Mouse (Mus musculus) MEL (cell line): ENCODE results near the gene Cpeb4. TPM values are rescaled to one million over a fixed set of nuclear protein-coding genes. Genes with fewer than 3 reads are reported as not detected.

Source experiments
- DNase-seq: peaks from one replicate; pipeline ENCODE4 v3.0.0; 2011; ENCODE audit warnings: low read depth, low spot score
- H3K27ac ChIP-seq: 2 replicates; pipeline ENCODE4 v1.5.1; 2012; ENCODE audit warnings: low read depth, mild to moderate bottlenecking, control low read depth, low read length, moderate library complexity; ENCODE audit not compliant: control insufficient read depth
- H3K27me3 ChIP-seq, 2 experiments: fragments of 150-350 bp in 1 of 2; sonication (generic) in 1 of 2; 2 replicates each; pipeline ENCODE4 v1.6.1; 2012; ENCODE audit warnings: low read length in 2 of 2, mild to moderate bottlenecking in 2 of 2, improper control_type of control experiment in 1 of 2, moderate library complexity in 1 of 2; ENCODE audit not compliant: insufficient read depth in 2 of 2, control insufficient read depth in 1 of 2
- H3K36me3 ChIP-seq, 2 experiments: 2 replicates each; pipeline ENCODE4 v1.6.1; 2012 to 2014; ENCODE audit warnings: low read length in 2 of 2, improper control_type of control experiment in 1 of 2, inconsistent platforms in 1 of 2, mild to moderate bottlenecking in 1 of 2; ENCODE audit not compliant: insufficient read depth in 2 of 2, control insufficient read depth in 1 of 2
- H3K4me1 ChIP-seq, 2 experiments: fragments of 150-350 bp in 1 of 2; sonication (generic) in 1 of 2; 2 replicates each; pipeline ENCODE4 v1.6.1; 2012; ENCODE audit warnings: low read length in 2 of 2, improper control_type of control experiment in 1 of 2, mild to moderate bottlenecking in 1 of 2; ENCODE audit not compliant: insufficient read depth in 2 of 2, control insufficient read depth in 1 of 2
- H3K4me3 ChIP-seq, 2 experiments: fragments of 150-350 bp in 1 of 2; sonication (generic) in 1 of 2; 2 replicates each; pipeline ENCODE4 v1.5.1; 2012; ENCODE audit warnings: low read depth in 2 of 2, low read length in 2 of 2, mild to moderate bottlenecking in 2 of 2, moderate library complexity in 2 of 2, control low read depth in 1 of 2, improper control_type of control experiment in 1 of 2; ENCODE audit not compliant: control insufficient read depth in 1 of 2, insufficient read depth in 1 of 2
- H3K79me2 ChIP-seq: 2 replicates; pipeline ENCODE4 v1.6.1; 2012; ENCODE audit warnings: mild to moderate bottlenecking, low read length, moderate library complexity; ENCODE audit not compliant: control insufficient read depth, poor library complexity, insufficient read depth
- H3K9ac ChIP-seq: 2 replicates; pipeline ENCODE4 v1.6.1; 2012; ENCODE audit warnings: low read depth, mild to moderate bottlenecking, control low read depth, low read length, moderate library complexity; ENCODE audit not compliant: control insufficient read depth, poor library complexity, severe bottlenecking
- H3K9me3 ChIP-seq: fragments of 150-350 bp; sonication (generic); replicated peaks from 2 replicates; pipeline ENCODE4 v1.6.1; 2012; ENCODE audit warnings: mild to moderate bottlenecking, low read length, improper control_type of control experiment, moderate library complexity; ENCODE audit not compliant: insufficient read depth
- CHD2 ChIP-seq: IDR thresholded peaks from 2 replicates; pipeline ENCODE4 v1.6.1; 2011; ENCODE audit warnings: low read length, improper control_type of control experiment
- CTCF ChIP-seq, 3 experiments: IDR thresholded peaks in 2 of 3; conservative IDR thresholded peaks in 1 of 3; 2 replicates each; pipeline ENCODE4 v1.5.1; 2011 to 2012; ENCODE audit warnings: low read length in 3 of 3, low read depth in 2 of 3, mild to moderate bottlenecking in 2 of 3, improper control_type of control experiment in 1 of 3, inconsistent platforms in 1 of 3, mixed read lengths in 1 of 3, moderate library complexity in 1 of 3; ENCODE audit not compliant: control insufficient read depth in 1 of 3, insufficient read depth in 1 of 3, poor library complexity in 1 of 3, severe bottlenecking in 1 of 3
- E2F4 ChIP-seq: IDR thresholded peaks from 2 replicates; pipeline ENCODE4 v1.6.1; 2011; ENCODE audit warnings: low read depth, low read length, improper control_type of control experiment, borderline replicate concordance
- ELF1 ChIP-seq: IDR thresholded peaks from 2 replicates; pipeline ENCODE4 v1.6.1; 2014; ENCODE audit warnings: low read depth, mild to moderate bottlenecking, inconsistent platforms, low read length, improper control_type of control experiment, moderate library complexity
- EP300 ChIP-seq, 2 experiments: IDR thresholded peaks; 2 replicates each; pipeline ENCODE4 v1.6.1; 2011; ENCODE audit warnings: improper control_type of control experiment in 2 of 2, low read length in 2 of 2, low read depth in 1 of 2, mild to moderate bottlenecking in 1 of 2
- KAT2A ChIP-seq: conservative IDR thresholded peaks from 2 replicates; pipeline ENCODE4 v1.6.1; 2012; ENCODE audit warnings: low read depth, low read length, improper control_type of control experiment, inconsistent platforms
- MAZ ChIP-seq: IDR thresholded peaks from 2 replicates; pipeline ENCODE4 v1.6.1; 2012; ENCODE audit warnings: low read depth, mild to moderate bottlenecking, inconsistent platforms, low read length, improper control_type of control experiment
- MEF2A ChIP-seq: IDR thresholded peaks from 2 replicates; pipeline ENCODE4 v1.6.1; 2014; ENCODE audit warnings: low read depth, mild to moderate bottlenecking, inconsistent platforms, low read length, improper control_type of control experiment; ENCODE audit not compliant: poor library complexity, insufficient replicate concordance, severe bottlenecking; ENCODE audit errors: extremely low read depth
- MYC ChIP-seq: IDR thresholded peaks from 2 replicates; pipeline ENCODE4 v1.6.1; 2011; ENCODE audit warnings: low read depth, mild to moderate bottlenecking, low read length, improper control_type of control experiment, moderate library complexity
- NELFE ChIP-seq: IDR thresholded peaks from 2 replicates; pipeline ENCODE4 v1.6.1; 2011; ENCODE audit warnings: low read depth, low read length, improper control_type of control experiment
- NRF1 ChIP-seq: IDR thresholded peaks from 2 replicates; pipeline ENCODE4 v1.6.1; 2014; ENCODE audit warnings: low read depth, mild to moderate bottlenecking, inconsistent platforms, low read length, improper control_type of control experiment, moderate library complexity; ENCODE audit not compliant: poor library complexity, insufficient read depth, severe bottlenecking
- POLR2A ChIP-seq, 2 experiments: IDR thresholded peaks; 2 replicates each; pipeline ENCODE4 v1.6.1; 2011 to 2012; ENCODE audit warnings: low read length in 2 of 2, mild to moderate bottlenecking in 2 of 2, control low read depth in 1 of 2, improper control_type of control experiment in 1 of 2, low read depth in 1 of 2, moderate library complexity in 1 of 2; ENCODE audit not compliant: control insufficient read depth in 1 of 2, insufficient read depth in 1 of 2, poor library complexity in 1 of 2
- POLR2AphosphoS5 ChIP-seq: IDR thresholded peaks from 2 replicates; pipeline ENCODE4 v1.6.1; 2012; ENCODE audit warnings: low read depth, borderline replicate concordance, mild to moderate bottlenecking, inconsistent platforms, low read length, moderate library complexity, mixed read lengths
- RCOR1 ChIP-seq: IDR thresholded peaks from 2 replicates; pipeline ENCODE4 v1.6.1; 2012; ENCODE audit warnings: low read depth, mild to moderate bottlenecking, inconsistent platforms, low read length, improper control_type of control experiment
- SIN3A ChIP-seq: IDR thresholded peaks from 2 replicates; pipeline ENCODE4 v1.6.1; 2012; ENCODE audit warnings: low read length, improper control_type of control experiment, inconsistent platforms
- UBTF ChIP-seq: IDR thresholded peaks from 2 replicates; pipeline ENCODE4 v1.6.1; 2012; ENCODE audit warnings: low read depth, mild to moderate bottlenecking, inconsistent platforms, low read length, improper control_type of control experiment, moderate library complexity, borderline replicate concordance; ENCODE audit not compliant: insufficient read depth
- USF1 ChIP-seq: IDR thresholded peaks from 2 replicates; pipeline ENCODE4 v1.6.1; 2014; ENCODE audit warnings: low read depth, mild to moderate bottlenecking, inconsistent platforms, low read length, improper control_type of control experiment, moderate library complexity
- USF2 ChIP-seq, 2 experiments: IDR thresholded peaks; 2 replicates each; pipeline ENCODE4 v1.6.1; 2011 to 2012; ENCODE audit warnings: improper control_type of control experiment in 2 of 2, low read length in 2 of 2, borderline replicate concordance in 1 of 2, inconsistent platforms in 1 of 2, low read depth in 1 of 2, mild to moderate bottlenecking in 1 of 2; ENCODE audit not compliant: insufficient read depth in 1 of 2
- ZC3H11A ChIP-seq: IDR thresholded peaks from 2 replicates; pipeline ENCODE4 v1.6.1; 2012; ENCODE audit warnings: low read depth, mild to moderate bottlenecking, inconsistent platforms, low read length, improper control_type of control experiment
- ZMIZ1 ChIP-seq: IDR thresholded peaks from 2 replicates; pipeline ENCODE4 v1.6.1; 2012; ENCODE audit warnings: low read depth, mild to moderate bottlenecking, inconsistent platforms, low read length, improper control_type of control experiment, moderate library complexity
- polyA plus RNA-seq, 2 experiments: library from polyadenylated mRNA; stranded (reverse) in 1 of 2; unstranded in 1 of 2; fragments of >175 nt in 1 of 2; fragments of >200 nt in 1 of 2; gene quantifications; 2 replicates each; pipeline versions ENCODE4 v1.2.1 to v1.2.4; 2012; ENCODE audit warnings: low replicate concordance in 2 of 2, low read depth in 1 of 2; ENCODE audit not compliant: insufficient read length in 2 of 2, insufficient read depth in 1 of 2, missing spikeins in 1 of 2
- total RNA-seq: library from RNA; depleted of rRNA; stranded (reverse); fragments of 300-350 nt; gene quantifications from 2 replicates; pipeline ENCODE4 v1.2.3, GENCODE M21; 2012

Cpeb4 gene
- total and polyA plus RNA-seq, 3 experiments = 3.8 to 4.9 TPM; not detected in 1

DNA sequence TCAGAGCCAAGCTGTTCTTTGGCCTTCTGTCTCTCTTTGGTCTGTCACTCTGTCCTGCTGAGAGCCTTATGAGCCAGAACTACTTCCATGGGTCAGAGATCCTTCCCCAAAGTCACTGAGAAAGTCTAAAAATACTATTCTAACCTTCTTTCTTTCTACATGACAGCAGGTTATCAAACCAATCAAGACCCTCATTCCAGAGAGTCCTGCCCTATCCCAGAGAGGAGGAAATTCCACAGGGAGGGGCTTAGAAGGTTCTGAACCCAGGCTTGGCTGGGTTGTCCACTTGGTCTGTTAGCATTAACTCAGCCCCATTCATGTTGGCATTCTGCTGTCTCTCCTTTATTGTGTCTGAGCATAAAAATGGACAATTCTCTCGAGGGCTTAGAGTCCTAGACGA lies 38.5 kb upstream of the Cpeb4 start (continued):
- no peak for TF ChIP-seq CTCF (IDR thresholded peaks at IDR 0.05 in 2 of 3, conservative IDR thresholded peaks at IDR 0.05 in 1 of 3; ENCODE audit: control insufficient read depth in 1 of 3, insufficient read depth in 1 of 3, low read depth in 2 of 3, low read length in 3 of 3, poor library complexity in 1 of 3, severe bottlenecking in 1 of 3)

DNA sequence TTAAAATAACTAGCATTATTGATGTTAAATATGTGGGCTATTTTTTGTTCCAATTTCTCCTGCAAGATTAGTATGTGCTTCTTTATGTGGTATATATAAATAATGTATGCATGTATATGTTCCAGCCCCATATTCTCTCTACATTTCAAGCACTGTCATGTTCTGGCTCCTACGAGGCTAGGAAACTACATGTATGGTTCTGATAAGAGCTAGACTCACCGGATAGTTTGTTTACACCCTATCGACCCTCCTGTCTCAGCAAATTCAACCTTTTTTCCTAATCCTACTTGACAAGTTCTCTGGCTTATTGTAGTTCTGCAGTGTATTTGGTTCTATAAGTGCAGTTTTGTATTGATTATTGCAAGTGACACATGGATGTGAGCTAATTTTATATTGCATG lies 36.7 kb upstream of the Cpeb4 start:
- peak; percentile 39 for DNase-seq
- Histone ChIP-seq H3K9ac (no peak overlapping the region), H3K27me3 (no peaks in the 10 kb centered on the region), H3K4me1 (peaks cover 5 to 21% of the 10 kb centered on the region in 2 experiments), H3K4me3 (no peak overlapping the region), H3K36me3 (peaks cover 0 to 6% of the 10 kb centered on the region in 2 experiments; a peak in 1 of 4 replicates), H3K27ac (no peak overlapping the region), H3K9me3 (no peaks in the 10 kb centered on the region), H3K79me2 (no peaks in the 10 kb centered on the region)
- no peak for TF ChIP-seq NELFE
- no peak for TF ChIP-seq ZMIZ1
- TF ChIP-seq MYC = no peak
- no peak for TF ChIP-seq USF1
- no peak for TF ChIP-seq MAZ
- no peak for TF ChIP-seq POLR2AphosphoS5
- no peak for TF ChIP-seq UBTF
- TF ChIP-seq MEF2A = no peak
- TF ChIP-seq CHD2 = no peak
- no peak for TF ChIP-seq ELF1
- no peak for TF ChIP-seq POLR2A (IDR thresholded peaks at IDR 0.05; ENCODE audit: control insufficient read depth in 1 of 2, insufficient read depth in 1 of 2, low read depth in 1 of 2, low read length in 2 of 2, poor library complexity in 1 of 2)
- TF ChIP-seq E2F4 = no peak
- TF ChIP-seq RCOR1 = no peak
- no peak for TF ChIP-seq EP300 (IDR thresholded peaks at IDR 0.05; ENCODE audit: low read depth in 1 of 2, low read length in 2 of 2)
- no peak for TF ChIP-seq NRF1
- TF ChIP-seq SIN3A = no peak
- no peak for TF ChIP-seq CTCF (IDR thresholded peaks at IDR 0.05 in 2 of 3, conservative IDR thresholded peaks at IDR 0.05 in 1 of 3; ENCODE audit: control insufficient read depth in 1 of 3, insufficient read depth in 1 of 3, low read depth in 2 of 3, low read length in 3 of 3, poor library complexity in 1 of 3, severe bottlenecking in 1 of 3)
- no peak for TF ChIP-seq KAT2A
- no peak for TF ChIP-seq ZC3H11A
- no peak for TF ChIP-seq USF2 (IDR thresholded peaks at IDR 0.05; ENCODE audit: borderline replicate concordance in 1 of 2, insufficient read depth in 1 of 2, low read depth in 1 of 2, low read length in 2 of 2)
